14 mouse cellular contexts compared by ENCODE assay signal in the genomic region with DNA sequence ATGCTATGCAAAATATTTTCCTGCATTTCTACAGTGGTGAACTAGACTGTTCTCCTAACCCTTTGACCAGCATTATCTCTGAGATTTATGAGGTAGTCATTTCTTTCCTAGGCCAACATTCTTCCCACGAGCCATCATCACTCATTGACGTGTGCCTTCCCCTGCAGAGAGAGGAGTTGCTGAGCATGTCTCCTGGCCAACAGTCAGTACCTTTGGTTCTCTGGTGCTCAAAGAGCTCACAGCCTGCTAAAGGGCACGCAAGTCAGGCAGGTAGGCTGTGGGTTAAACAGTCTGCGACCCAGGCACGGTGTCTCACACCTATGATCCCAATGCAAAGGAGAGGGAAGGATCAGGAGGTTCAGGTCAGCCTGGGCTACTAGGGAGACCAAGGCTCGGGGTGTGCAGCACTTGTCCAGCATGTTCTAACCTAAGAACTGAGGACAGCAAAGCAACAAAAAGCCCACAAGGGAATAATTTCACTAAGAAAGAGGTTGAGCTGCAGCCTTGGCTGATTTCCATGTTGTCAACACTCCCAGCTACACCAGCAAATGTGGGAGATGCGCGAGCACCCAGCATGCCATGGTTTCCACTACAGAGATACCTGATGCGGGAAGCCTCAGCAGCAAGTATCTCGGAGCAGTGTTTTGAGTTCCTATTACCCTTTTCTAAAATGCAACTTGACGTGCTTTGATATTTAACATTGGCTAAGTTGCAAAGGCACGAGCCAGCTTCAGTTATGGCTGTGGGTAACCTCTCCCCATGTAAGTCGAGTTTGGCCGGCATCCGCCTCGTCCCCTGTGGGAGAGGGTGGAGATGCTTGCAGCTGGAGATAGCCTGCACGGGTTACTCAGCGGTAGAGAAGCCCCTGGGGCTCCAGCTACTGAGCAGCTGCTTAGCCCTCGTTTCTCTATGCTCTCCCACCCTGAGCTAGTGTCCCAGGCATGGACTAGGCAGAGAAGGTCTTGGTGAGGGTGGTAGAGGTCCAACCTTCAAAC.
DNase-seq lines count a peak whose midpoint lies in the region; ATAC-seq and TF ChIP-seq lines count a peak whose summit lies in the region.
"Had no signal": no experiment of that assay in that cellular context is flagged by ENCODE, and none has a peak within 500 bp of the region (broad histone marks: within the 10 kb centered on the region; RNA-seq: fewer than 3 reads in every experiment).

No protein-coding gene starts in this region.

- no peak overlapping the region for H3K27ac ChIP-seq in kidney, adult 2 months (ENCODE audit: insufficient read depth, low read depth, low read length)
- no peak overlapping the region for H3K27ac ChIP-seq in kidney, embryonic 14.5 days (ENCODE audit: low read depth, low read length)
- H3K27ac ChIP-seq in midbrain, embryonic 15.5 days: no peak overlapping the region
- H3K27ac ChIP-seq in forebrain, embryonic 10.5 days: no peak overlapping the region
- H3K27ac ChIP-seq: intestine, embryonic 15.5 days; liver, embryonic 14.5 days; neural tube, embryonic 13.5 days had no signal

- H3K4me2 ChIP-seq in kidney, embryonic 14.5 days (replicated peaks; ENCODE audit: low read depth, low read length): no peak overlapping the region
- H3K4me2 ChIP-seq in midbrain, embryonic 15.5 days: no peak overlapping the region
- H3K4me2 ChIP-seq: intestine, embryonic 15.5 days; neural tube, embryonic 13.5 days had no signal

- intact Hi-C loops in heart, postnatal 36 days (cut with DNase I): no loop called here

- ATAC-seq in kidney, embryonic 14.5 days (ENCODE audit: low FRiP score, low TSS enrichment): no peak
- ATAC-seq in midbrain, embryonic 15.5 days (replicated peaks): no peak
- ATAC-seq: CD4-positive, CD25-positive, alpha-beta regulatory T cell, adult 4 months; intestine, embryonic 15.5 days; midbrain, embryonic 16.5 days had no signal

- H3K9me3 ChIP-seq in kidney, embryonic 14.5 days (ENCODE audit: control insufficient read depth, low read length): no peaks in the 10 kb centered on the region
- no peaks in the 10 kb centered on the region for H3K9me3 ChIP-seq in midbrain, embryonic 15.5 days
- H3K9me3 ChIP-seq in forebrain, embryonic 10.5 days: no peaks in the 10 kb centered on the region
- H3K9me3 ChIP-seq: intestine, embryonic 15.5 days; neural tube, embryonic 13.5 days had no signal

- no peak overlapping the region for H3K9ac ChIP-seq in kidney, embryonic 14.5 days (ENCODE audit: low read depth, low read length)
- H3K9ac ChIP-seq in midbrain, embryonic 15.5 days: no peak overlapping the region
- H3K9ac ChIP-seq: intestine, embryonic 15.5 days; liver, embryonic 14.5 days; neural tube, embryonic 13.5 days had no signal

- no peak for TF ChIP-seq POLR2A in kidney, adult 2 months (IDR thresholded peaks at IDR 0.05; ENCODE audit: low read depth, low read length)

- 81% methylated on average over 19 of the region's 19 CpGs for WGBS in kidney, adult 2 months
- WGBS in kidney, embryonic 14.5 days: 80% methylated on average over 19 of the region's 19 CpGs
- 84% methylated on average over 19 of the region's 19 CpGs for WGBS in midbrain, embryonic 15.5 days
- 89% methylated on average over 19 of the region's 19 CpGs for WGBS in forebrain, embryonic 10.5 days

- no peaks in the 10 kb centered on the region for H3K27me3 ChIP-seq in kidney, adult 2 months (replicated peaks; ENCODE audit: control insufficient read depth, insufficient read depth, low read length)
- H3K27me3 ChIP-seq in kidney, embryonic 14.5 days (ENCODE audit: control insufficient read depth, insufficient read depth, low read length): no peaks in the 10 kb centered on the region
- no peaks in the 10 kb centered on the region for H3K27me3 ChIP-seq in midbrain, embryonic 15.5 days (replicated peaks)
- H3K27me3 ChIP-seq in forebrain, embryonic 10.5 days (ENCODE audit: poor library complexity, severe bottlenecking): no peaks in the 10 kb centered on the region
- H3K27me3 ChIP-seq: intestine, embryonic 15.5 days; neural tube, embryonic 13.5 days had no signal

- no peak for TF ChIP-seq CTCF in kidney, adult 2 months (conservative IDR thresholded peaks at IDR 0.05; ENCODE audit: insufficient read depth, insufficient read length, low read depth, low read length)

- DNase-seq in kidney, adult 2 months: peak; percentile 23
- peak; percentile 11 for DNase-seq in brain, adult 2 months (ENCODE audit: low read depth, low spot score)
- peak; percentile 39 to 55 for DNase-seq in gastrocnemius, adult 8-10 months (ENCODE audit: low spot score in 2 of 2)
- peak; percentile 20 to 57 for DNase-seq in heart, postnatal 36 days
- DNase-seq in forebrain, embryonic 10.5 days (ENCODE audit: extremely low spot score, low spot score): no peak
- DNase-seq: adrenal gland, postnatal 14 days; thymus, adult 18-20 months had no signal

- no peaks in the 10 kb centered on the region for H3K4me1 ChIP-seq in kidney, adult 2 months (ENCODE audit: control insufficient read depth, insufficient read depth, low read length)
- H3K4me1 ChIP-seq in kidney, embryonic 14.5 days (ENCODE audit: control insufficient read depth, insufficient read depth, low read length): no peaks in the 10 kb centered on the region
- no peaks in the 10 kb centered on the region for H3K4me1 ChIP-seq in midbrain, embryonic 15.5 days
- no peaks in the 10 kb centered on the region for H3K4me1 ChIP-seq in forebrain, embryonic 10.5 days
- H3K4me1 ChIP-seq: intestine, embryonic 15.5 days; neural tube, embryonic 13.5 days had no signal

- no peak overlapping the region for H3K4me3 ChIP-seq in kidney, adult 2 months (ENCODE audit: insufficient read depth, low read depth, low read length)
- no peak overlapping the region for H3K4me3 ChIP-seq in kidney, embryonic 14.5 days (ENCODE audit: low read length)
- H3K4me3 ChIP-seq in midbrain, embryonic 15.5 days: no peak overlapping the region
- H3K4me3 ChIP-seq in forebrain, embryonic 10.5 days: no peak overlapping the region
- H3K4me3 ChIP-seq: intestine, embryonic 15.5 days; neural tube, embryonic 13.5 days had no signal

- H3K36me3 ChIP-seq in kidney, adult 2 months (ENCODE audit: control insufficient read depth, insufficient read depth, low read length): no peaks in the 10 kb centered on the region
- H3K36me3 ChIP-seq in kidney, embryonic 14.5 days (ENCODE audit: control insufficient read depth, insufficient read depth, low read length): no peaks in the 10 kb centered on the region
- no peaks in the 10 kb centered on the region for H3K36me3 ChIP-seq in midbrain, embryonic 15.5 days (replicated peaks)
- H3K36me3 ChIP-seq in forebrain, embryonic 10.5 days (replicated peaks): no peaks in the 10 kb centered on the region
- H3K36me3 ChIP-seq: intestine, embryonic 15.5 days; neural tube, embryonic 13.5 days had no signal
